In the genomic region with DNA sequence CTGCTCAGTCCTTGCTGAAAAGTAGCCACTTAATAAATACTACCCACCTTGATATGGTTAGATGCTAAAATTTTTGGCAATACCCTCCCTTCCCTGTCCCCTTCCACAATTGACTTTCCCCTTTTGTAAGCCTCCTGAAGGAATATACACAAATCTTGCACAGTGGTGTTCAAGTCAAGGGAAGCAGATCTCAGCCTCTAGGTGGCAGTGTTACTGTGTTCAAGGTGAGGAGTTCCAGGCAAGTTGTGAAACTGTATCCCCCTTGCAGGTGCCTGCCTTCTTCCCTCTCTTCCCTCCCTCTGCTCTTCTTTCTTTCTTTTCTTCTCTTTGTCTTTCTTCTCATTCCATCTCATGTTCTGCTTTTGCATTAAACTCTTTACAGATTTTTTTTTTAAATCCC, we compare ENCODE assay signal across 9 mouse cellular contexts.
DNase-seq lines count a peak whose midpoint lies in the region; ATAC-seq and TF ChIP-seq lines count a peak whose summit lies in the region.
"Had no signal": no experiment of that assay in that cellular context is flagged by ENCODE, and none has a peak within 500 bp of the region (broad histone marks: within the 10 kb centered on the region; RNA-seq: fewer than 3 reads in every experiment).

No protein-coding gene starts in this region.

- H3K36me3 ChIP-seq in kidney, embryonic 16.5 days (ENCODE audit: insufficient read depth, low read length), result no peaks in the 10 kb centered on the region
- H3K36me3 ChIP-seq in embryonic facial prominence, embryonic 15.5 days, result no peaks in the 10 kb centered on the region
- H3K36me3 ChIP-seq in hindbrain, embryonic 16.5 days (ENCODE audit: control insufficient read depth, insufficient read depth, low read length), result no peaks in the 10 kb centered on the region
- H3K36me3 ChIP-seq: liver, embryonic 15.5 days had no signal

- no peak overlapping the region for H3K4me2 ChIP-seq in kidney, embryonic 16.5 days (replicated peaks; ENCODE audit: low read depth, low read length)
- no peak overlapping the region for H3K4me2 ChIP-seq in embryonic facial prominence, embryonic 15.5 days (replicated peaks)
- H3K4me2 ChIP-seq in hindbrain, embryonic 16.5 days (ENCODE audit: low read length), result no peak overlapping the region
- H3K4me2 ChIP-seq: liver, embryonic 15.5 days had no signal

- ATAC-seq in kidney, embryonic 16.5 days (ENCODE audit: low FRiP score, low TSS enrichment), result no peak
- ATAC-seq in embryonic facial prominence, embryonic 15.5 days (ENCODE audit: insufficient number of reproducible peaks, low FRiP score, low TSS enrichment, low read depth), result 0 out of 2 replicates have a peak, but pooled peaks have one; percentile 43
- peak; percentile 86 for ATAC-seq in hindbrain, embryonic 16.5 days
- ATAC-seq in monocyte, adult 5-6 weeks (replicated peaks; ENCODE audit: insufficient number of reproducible peaks, low FRiP score, low TSS enrichment, poor library complexity, severe bottlenecking), result no peak

- no peak overlapping the region for H3K27ac ChIP-seq in kidney, embryonic 16.5 days (ENCODE audit: low read length)
- no peak overlapping the region for H3K27ac ChIP-seq in embryonic facial prominence, embryonic 15.5 days (replicated peaks)
- no peak overlapping the region for H3K27ac ChIP-seq in hindbrain, embryonic 16.5 days (ENCODE audit: low read depth, low read length)
- H3K27ac ChIP-seq: liver, embryonic 15.5 days had no signal

- DNase-seq in kidney, adult 11 months, result peak; percentile 12
- peak; percentile 96 for DNase-seq in brain, embryonic 14.5 days (ENCODE audit: low read depth)
- peak; percentile 86 to 91 for DNase-seq in left cerebral cortex, postnatal 14 days (ENCODE audit: low spot score in 2 of 2)
- peak; percentile 41 for DNase-seq in neural tube, embryonic 10.5 days (ENCODE audit: extremely low spot score, low spot score)

- H3K27me3 ChIP-seq in kidney, embryonic 16.5 days (ENCODE audit: insufficient read depth, low read length), result no peaks in the 10 kb centered on the region
- H3K27me3 ChIP-seq in embryonic facial prominence, embryonic 15.5 days, result no peaks in the 10 kb centered on the region
- H3K27me3 ChIP-seq in hindbrain, embryonic 16.5 days (replicated peaks; ENCODE audit: control insufficient read depth, insufficient read depth, low read length), result no peaks in the 10 kb centered on the region
- H3K27me3 ChIP-seq: liver, embryonic 15.5 days had no signal

- intact Hi-C loops in left cerebral cortex, postnatal 14 days (cut with DNase I), result loop anchor here (5.0 to 10.0 kb wide), 3 partner anchors 519 to 907 kb away; a partner anchor contains a TSS

- H3K4me3 ChIP-seq in kidney, embryonic 16.5 days (ENCODE audit: low read length), result no peak overlapping the region
- H3K4me3 ChIP-seq in embryonic facial prominence, embryonic 15.5 days (replicated peaks), result no peak overlapping the region
- H3K4me3 ChIP-seq in hindbrain, embryonic 16.5 days (ENCODE audit: low read length), result no peak overlapping the region
- H3K4me3 ChIP-seq: liver, embryonic 15.5 days had no signal

- no peak for TF ChIP-seq POLR2A in brain, embryonic 14.5 days (IDR thresholded peaks at IDR 0.05; ENCODE audit: borderline replicate concordance, extremely low read depth, insufficient read depth, insufficient read length, poor library complexity, severe bottlenecking)

- no peaks in the 10 kb centered on the region for H3K9me3 ChIP-seq in kidney, embryonic 16.5 days (ENCODE audit: low read length)
- no peaks in the 10 kb centered on the region for H3K9me3 ChIP-seq in embryonic facial prominence, embryonic 15.5 days (replicated peaks)
- no peaks in the 10 kb centered on the region for H3K9me3 ChIP-seq in hindbrain, embryonic 16.5 days (ENCODE audit: control insufficient read depth, low read length)
- H3K9me3 ChIP-seq: liver, embryonic 15.5 days had no signal

- H3K4me1 ChIP-seq in kidney, embryonic 16.5 days (ENCODE audit: insufficient read depth, low read length), result no peaks in the 10 kb centered on the region
- no peaks in the 10 kb centered on the region for H3K4me1 ChIP-seq in embryonic facial prominence, embryonic 15.5 days
- peaks cover 6% of the 10 kb centered on the region; the same call in 1 of the 2 replicates for H3K4me1 ChIP-seq in hindbrain, embryonic 16.5 days (ENCODE audit: control insufficient read depth, insufficient read depth, low read depth, low read length)

- TF ChIP-seq CTCF in brain, embryonic 14.5 days (IDR thresholded peaks at IDR 0.05; ENCODE audit: borderline replicate concordance, extremely low read depth, insufficient read depth, insufficient read length), result peak; percentile 88

- no peak overlapping the region for H3K9ac ChIP-seq in kidney, embryonic 16.5 days (replicated peaks; ENCODE audit: low read length)
- H3K9ac ChIP-seq in embryonic facial prominence, embryonic 15.5 days, result no peak overlapping the region
- no peak overlapping the region for H3K9ac ChIP-seq in hindbrain, embryonic 16.5 days (ENCODE audit: low read depth, low read length)
- H3K9ac ChIP-seq: liver, embryonic 15.5 days had no signal

Comparison
In these comparisons a context has a peak if more than half of its experiments do, and no peak if none do; other contexts are left out.
1. DNase-seq: peak in every context shown above with its lines; median percentile 96 in brain, embryonic 14.5 days; 88 in left cerebral cortex, postnatal 14 days; 41 in neural tube, embryonic 10.5 days; 12 in kidney, adult 11 months.
2. ATAC-seq: peak in embryonic facial prominence, embryonic 15.5 days (single experiment) and hindbrain, embryonic 16.5 days (single experiment); none in kidney, embryonic 16.5 days (single experiment) and monocyte, adult 5-6 weeks (single experiment).